Mouse (Mus musculus): ENCODE data around the gene Prdm9.

DNA sequence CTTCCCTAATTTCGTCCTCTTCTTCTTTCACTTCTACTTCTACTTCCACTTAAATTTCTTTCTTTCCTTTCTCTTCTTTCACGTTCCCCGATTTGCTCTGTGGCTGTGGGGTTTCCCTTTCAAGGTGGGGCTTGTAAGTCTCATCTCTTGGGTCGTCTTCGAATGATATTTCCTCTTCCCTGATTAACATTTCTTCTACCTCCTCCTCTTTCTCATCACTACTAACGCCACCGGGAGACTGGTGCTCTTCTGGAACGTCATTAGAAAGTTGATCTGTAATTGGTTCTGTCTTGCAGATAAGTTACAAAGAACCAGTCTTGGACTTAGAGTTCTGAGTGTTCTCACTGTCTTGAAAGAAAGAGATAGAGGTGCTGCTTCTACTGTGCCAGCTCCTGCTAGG, 28.2 kb downstream of the Prdm9 start:
- no peak for TF ChIP-seq CTCF (conservative IDR thresholded peaks at IDR 0.05; ENCODE audit: low read length)
- no peak for TF ChIP-seq NANOG (IDR thresholded peaks at IDR 0.05; ENCODE audit: borderline replicate concordance, low read length)
